Mouse (Mus musculus): ENCODE measurements around the gene Mip. TPM values are rescaled to one million over a fixed set of nuclear protein-coding genes. Genes with fewer than 3 reads are reported as not detected.
"Not testable (repeated sequence)": the region's sequence is repeated elsewhere in the genome, so short reads cannot be mapped to it uniquely, and the experiment has no call there.

Mip gene
- polyA plus RNA-seq, 1 experiment from 2014 or later, result not detected

DNA sequence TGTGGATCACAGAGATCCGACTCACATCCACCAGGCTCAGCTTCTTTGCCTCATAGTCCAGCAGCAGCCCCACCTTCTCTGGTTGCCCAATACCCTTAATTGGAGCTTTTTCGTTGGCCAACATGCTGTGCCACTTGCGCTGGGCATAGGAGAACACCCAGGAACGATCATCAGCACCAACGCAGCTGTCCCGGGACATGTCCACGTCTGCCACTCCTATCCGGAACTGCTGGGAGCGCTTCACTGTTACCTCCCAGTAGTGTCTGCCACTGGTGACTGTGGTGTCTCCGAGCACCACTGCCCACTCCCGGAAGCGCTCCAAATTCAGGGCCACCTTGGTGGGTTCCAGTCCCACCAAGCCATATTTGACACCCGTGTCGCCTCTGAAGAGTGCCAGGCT is 14.7 kb upstream of the Mip start:
- 0 out of 2 replicates have a peak, but pooled peaks cover 3% of the 10 kb centered on the region for H3K36me3 ChIP-seq (ENCODE audit: insufficient read depth)
- peak overlapping the region; percentile 71 for H3K4me3 ChIP-seq (ENCODE audit: low read depth, low read length)
- H3K4me2 ChIP-seq, result peak overlapping the region; percentile 93
- ATAC-seq (ENCODE audit: insufficient read depth) (peak; percentile 27; the same call in 1 of the 2 replicates), DNase-seq (no peak)
- no peak for TF ChIP-seq CTCF (IDR thresholded peaks at IDR 0.05; ENCODE audit: low read depth)
- no peak overlapping the region for H3K27ac ChIP-seq (ENCODE audit: low read depth)
- no peaks in the 10 kb centered on the region for H3K9me3 ChIP-seq (ENCODE audit: low read depth, low read length)
- WGBS, result 19% methylated on average over 14 of the region's 14 CpGs
- H3K9ac ChIP-seq, result peak overlapping the region; percentile 71
- H3K27me3 ChIP-seq (ENCODE audit: insufficient read depth, low read length), result no peaks in the 10 kb centered on the region
- 0 out of 2 replicates have a peak, but pooled peaks cover 3% of the 10 kb centered on the region for H3K4me1 ChIP-seq (ENCODE audit: insufficient read depth)

DNA sequence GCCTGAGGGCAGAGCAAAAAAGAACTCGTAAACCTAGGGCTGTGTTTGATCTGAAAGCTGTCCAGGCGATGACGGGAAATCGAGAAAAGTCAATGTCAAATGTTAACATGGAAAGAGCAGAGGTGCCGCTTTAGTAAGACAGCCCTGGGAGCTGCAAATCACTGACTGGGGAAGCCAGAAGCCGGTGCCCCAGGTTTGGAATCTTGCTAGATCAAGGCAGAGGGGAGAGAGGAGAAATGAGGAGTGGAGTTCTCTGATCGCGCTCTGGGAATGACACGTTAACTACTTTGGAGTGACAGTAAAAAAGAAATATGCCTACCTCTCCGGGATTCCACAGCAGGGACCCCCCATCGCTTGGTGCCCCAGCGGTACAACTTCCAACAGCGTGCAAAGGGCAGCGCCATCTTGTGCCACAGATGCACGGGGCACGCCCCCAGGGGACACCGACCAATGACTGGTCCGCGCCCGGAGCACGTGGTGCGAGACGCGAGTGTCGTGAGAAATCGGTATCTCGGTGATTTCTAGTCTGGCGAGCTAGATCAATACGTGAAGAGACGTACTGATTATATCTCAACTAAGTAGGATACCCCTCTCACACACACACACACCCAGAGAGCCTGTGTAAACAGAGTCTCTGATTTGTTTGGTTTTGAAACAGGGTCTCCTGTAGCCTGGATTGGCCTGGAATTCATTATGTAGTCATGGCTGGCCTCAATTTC is 14.1 kb upstream of the Mip start, which contains the start of gene Spryd4:
Spryd4 (minus strand) TSS at position 418 of the 719 bp plus-strand sequence.
- H3K4me3 ChIP-seq (ENCODE audit: low read depth, low read length), result peak within 1 kb of the TSS; percentile 71
- H3K4me2 ChIP-seq, result peak within 1 kb of the TSS; percentile 93
- ATAC-seq (ENCODE audit: insufficient read depth), result peak; percentile 97
- H3K27ac ChIP-seq (ENCODE audit: low read depth), result no peak within 1 kb of the TSS
- DNase-seq, result peak; percentile 95
- H3K27me3 ChIP-seq (ENCODE audit: insufficient read depth, low read length), result no peaks in the 10 kb centered on the region
- H3K4me1 ChIP-seq (ENCODE audit: insufficient read depth), result 0 out of 2 replicates have a peak, but pooled peaks cover 3% of the 10 kb centered on the region
- no peaks in the 10 kb centered on the region for H3K9me3 ChIP-seq (ENCODE audit: low read depth, low read length)
- no peaks in the 10 kb centered on the region for H3K36me3 ChIP-seq (ENCODE audit: insufficient read depth)
- H3K9ac ChIP-seq, result peak within 1 kb of the TSS; percentile 71
- peak; percentile 47; the same call in 1 of the 2 replicates for TF ChIP-seq CTCF (IDR thresholded peaks at IDR 0.05; ENCODE audit: low read depth)
- under 1% methylated on average over 30 of the region's 30 CpGs for WGBS

DNA sequence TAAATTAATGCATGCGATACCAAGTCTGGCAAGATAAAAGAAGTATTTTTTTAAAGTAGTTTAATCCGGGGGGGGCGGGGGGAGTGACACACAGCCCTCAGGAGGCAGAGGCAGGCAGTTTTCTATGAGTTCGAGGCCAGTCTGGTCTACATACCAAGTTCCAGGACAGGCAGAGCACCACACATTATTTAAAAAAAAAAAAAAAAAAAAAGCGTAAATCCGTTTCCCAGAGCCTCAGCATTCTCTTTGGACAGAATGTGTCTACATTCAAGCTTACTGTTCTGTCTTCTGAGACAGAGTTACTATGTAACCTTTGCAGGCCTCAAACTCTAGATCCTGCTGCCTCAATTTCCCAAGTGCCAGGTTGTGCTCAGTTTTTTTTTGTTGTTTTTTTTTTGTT is 13.5 kb upstream of the Mip start:
- Histone ChIP-seq H3K9ac (peak overlapping the region; percentile 71), H3K9me3 (ENCODE audit: low read depth, low read length) (no peaks in the 10 kb centered on the region), H3K4me2 (peak overlapping the region; percentile 93), H3K27ac (ENCODE audit: low read depth) (no peak overlapping the region), H3K4me1 (ENCODE audit: insufficient read depth) (0 out of 2 replicates have a peak, but pooled peaks cover 3% of the 10 kb centered on the region), H3K27me3 (ENCODE audit: insufficient read depth, low read length) (no peaks in the 10 kb centered on the region), H3K4me3 (ENCODE audit: low read depth, low read length) (peak overlapping the region; percentile 71), H3K36me3 (ENCODE audit: insufficient read depth) (no peaks in the 10 kb centered on the region)
- ATAC-seq (ENCODE audit: insufficient read depth) (no peak), DNase-seq (no peak)
- no peak for TF ChIP-seq CTCF (IDR thresholded peaks at IDR 0.05; ENCODE audit: low read depth)
- WGBS, result 51% methylated on average over 6 of the region's 6 CpGs

DNA sequence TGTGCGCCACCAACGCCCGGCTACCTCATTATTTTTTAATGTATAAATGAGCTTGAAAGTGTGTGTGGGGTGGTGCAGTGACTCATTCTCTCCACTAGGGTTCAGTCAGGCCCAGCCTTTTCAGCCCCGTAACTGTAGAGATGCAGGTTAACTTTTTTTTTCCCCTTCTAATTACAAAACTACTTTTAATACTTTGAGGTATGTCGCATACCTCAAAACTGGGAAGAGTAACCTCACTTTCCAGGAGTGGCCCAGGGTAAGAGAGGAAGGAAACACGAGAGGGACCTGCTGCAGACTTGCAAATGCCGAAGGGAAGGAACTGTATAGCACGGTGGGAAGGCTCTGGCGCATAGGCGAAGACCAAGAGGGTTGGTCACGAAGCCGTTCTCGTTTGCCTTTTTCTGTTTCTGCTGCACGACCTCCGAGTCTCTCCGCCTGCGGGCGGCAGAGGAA is 12.7 kb upstream of the Mip start:
- H3K9ac ChIP-seq, result peak overlapping the region; percentile 48
- 0 out of 2 replicates have a peak overlapping the region, but pooled peaks have one; percentile 24 for H3K27ac ChIP-seq (ENCODE audit: low read depth)
- no peaks in the 10 kb centered on the region for H3K36me3 ChIP-seq (ENCODE audit: insufficient read depth)
- H3K27me3 ChIP-seq (ENCODE audit: insufficient read depth, low read length), result no peaks in the 10 kb centered on the region
- no peaks in the 10 kb centered on the region for H3K9me3 ChIP-seq (ENCODE audit: low read depth, low read length)
- peak overlapping the region; percentile 35 for H3K4me3 ChIP-seq (ENCODE audit: low read depth, low read length)
- H3K4me1 ChIP-seq (ENCODE audit: insufficient read depth), result 0 out of 2 replicates have a peak, but pooled peaks cover 3% of the 10 kb centered on the region
- ATAC-seq (ENCODE audit: insufficient read depth) (no peak), DNase-seq (peak; percentile 85)
- WGBS, result 1% methylated on average over 18 of the region's 18 CpGs
- TF ChIP-seq CTCF (IDR thresholded peaks at IDR 0.05; ENCODE audit: low read depth), result peak; percentile 80
- peak overlapping the region; percentile 69 for H3K4me2 ChIP-seq

DNA sequence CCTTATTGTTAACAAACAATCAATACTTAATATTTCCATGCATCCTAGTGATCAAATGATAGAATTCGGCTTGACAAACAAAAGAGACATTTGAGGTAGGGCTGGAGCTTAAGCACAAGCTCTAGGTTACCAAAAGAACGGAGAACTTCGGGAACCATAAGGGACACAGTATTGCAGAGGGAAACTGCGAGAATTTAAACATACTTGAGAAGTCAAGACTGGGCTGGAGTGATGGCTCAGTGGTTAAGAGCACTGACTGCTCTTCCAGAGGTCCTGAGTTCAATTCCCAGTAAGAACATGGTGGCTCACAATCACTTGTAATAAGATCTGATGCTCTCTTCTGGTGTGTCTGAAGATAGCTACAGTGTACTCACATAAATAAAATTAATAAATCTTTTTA is 11.5 kb upstream of the Mip start:
- H3K4me3 ChIP-seq (ENCODE audit: low read depth, low read length); H3K4me1 ChIP-seq (ENCODE audit: insufficient read depth); H3K36me3 ChIP-seq (ENCODE audit: insufficient read depth); H3K9ac ChIP-seq; H3K27ac ChIP-seq (ENCODE audit: low read depth); DNase-seq; H3K4me2 ChIP-seq; H3K27me3 ChIP-seq (ENCODE audit: insufficient read depth, low read length); ATAC-seq (ENCODE audit: insufficient read depth); H3K9me3 ChIP-seq (ENCODE audit: low read depth, low read length): not testable (repeated sequence)
- WGBS, result 79% methylated on average over 4 of the region's 4 CpGs

DNA sequence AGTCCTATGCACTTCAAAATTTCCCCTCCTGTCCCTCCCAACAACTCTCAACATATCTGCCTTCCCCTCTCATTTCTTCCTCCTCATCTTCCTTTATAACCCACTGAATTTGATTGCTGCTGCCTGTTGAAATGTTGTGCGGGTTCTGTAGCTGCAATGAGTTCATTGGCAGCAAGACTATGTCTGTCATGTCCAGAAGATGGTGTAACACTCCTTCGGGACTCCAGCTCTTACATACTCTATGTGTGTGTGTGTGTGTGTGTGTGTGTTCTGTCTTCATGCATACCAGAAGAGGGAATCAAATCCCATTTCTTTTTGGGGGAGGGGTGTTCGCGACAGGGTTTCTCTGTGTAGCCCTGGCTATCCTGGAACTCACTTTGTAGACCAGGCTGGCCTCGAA is 10.7 kb upstream of the Mip start:
- H3K9me3 ChIP-seq (ENCODE audit: low read depth, low read length), result no peaks in the 10 kb centered on the region
- ATAC-seq (ENCODE audit: insufficient read depth), result no peak
- H3K27ac ChIP-seq (ENCODE audit: low read depth), result no peak overlapping the region
- H3K9ac ChIP-seq, result no peak overlapping the region
- H3K4me1 ChIP-seq (ENCODE audit: insufficient read depth), result 0 out of 2 replicates have a peak, but pooled peaks cover 3% of the 10 kb centered on the region
- DNase-seq, result no peak
- no peaks in the 10 kb centered on the region for H3K36me3 ChIP-seq (ENCODE audit: insufficient read depth)
- no peak overlapping the region for H3K4me2 ChIP-seq
- TF ChIP-seq CTCF (IDR thresholded peaks at IDR 0.05; ENCODE audit: low read depth), result no peak
- no peaks in the 10 kb centered on the region for H3K27me3 ChIP-seq (ENCODE audit: insufficient read depth, low read length)
- 77% methylated on average over 5 of the region's 5 CpGs for WGBS
- no peak overlapping the region for H3K4me3 ChIP-seq (ENCODE audit: low read depth, low read length)

DNA sequence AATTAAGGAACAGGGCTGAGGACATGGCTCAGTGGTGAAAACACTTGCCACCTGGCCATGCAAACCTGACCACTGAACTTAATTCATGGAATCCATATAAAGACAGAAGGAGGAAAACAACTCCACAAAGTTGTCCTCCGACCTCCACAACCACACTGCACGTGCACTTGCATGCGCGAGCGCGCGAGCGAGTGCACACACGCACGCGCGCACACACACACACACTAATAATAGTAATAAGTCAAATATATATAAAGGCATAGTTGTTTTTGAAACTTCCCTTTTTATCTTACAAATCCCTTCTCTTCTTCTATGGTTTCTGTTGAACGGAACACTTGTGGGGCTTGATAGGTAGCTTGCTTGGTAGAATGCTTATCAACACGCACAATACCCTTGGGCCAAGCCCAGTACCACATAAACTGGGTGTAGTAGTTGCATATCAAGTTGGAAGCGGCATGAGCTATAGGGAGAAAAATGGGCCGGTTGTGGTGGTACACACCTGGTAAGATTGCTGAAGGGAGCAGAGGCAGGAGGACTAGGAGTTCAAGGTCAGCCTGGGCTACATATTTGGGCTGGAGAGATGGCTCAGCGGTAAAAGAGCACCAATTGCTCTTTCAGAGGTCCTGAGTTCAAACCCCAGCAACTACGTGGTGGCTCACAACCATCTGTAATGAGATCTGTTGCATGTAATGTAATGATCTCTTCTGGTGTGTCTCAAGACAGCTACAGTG is 7.1 kb upstream of the Mip start:
- H3K36me3 ChIP-seq (ENCODE audit: insufficient read depth), result no peaks in the 10 kb centered on the region
- no peaks in the 10 kb centered on the region for H3K4me1 ChIP-seq (ENCODE audit: insufficient read depth)
- WGBS, result 88% methylated on average over 18 of the region's 18 CpGs
- H3K27me3 ChIP-seq (ENCODE audit: insufficient read depth, low read length), result no peaks in the 10 kb centered on the region
- no peak overlapping the region for H3K4me3 ChIP-seq (ENCODE audit: low read depth, low read length)
- H3K4me2 ChIP-seq, result no peak overlapping the region
- no peak for ATAC-seq (ENCODE audit: insufficient read depth)
- no peak overlapping the region for H3K9ac ChIP-seq
- H3K9me3 ChIP-seq (ENCODE audit: low read depth, low read length), result no peaks in the 10 kb centered on the region
- no peak overlapping the region for H3K27ac ChIP-seq (ENCODE audit: low read depth)
- TF ChIP-seq CTCF (IDR thresholded peaks at IDR 0.05; ENCODE audit: low read depth), result no peak
- DNase-seq, result no peak
